Mouse (Mus musculus) heart, adult 2 months (tissue): Measurements from ENCODE around the gene Ccdc62.

Source experiments
- CTCF ChIP-seq: fragments of 200-600 bp; IDR thresholded peaks from 2 replicates; pipeline ENCODE4 v1.8.1; 2022; ENCODE audit warnings: antibody characterized with exemption, mild to moderate bottlenecking, moderate library complexity
- EP300 ChIP-seq: fragments of 200-500 bp; IDR thresholded peaks from 2 replicates; pipeline ENCODE4 v1.6.1; 2011; ENCODE audit warnings: low read depth, low read length, control low read depth; ENCODE audit not compliant: insufficient read depth
- POLR2A ChIP-seq: fragments of 200-500 bp; IDR thresholded peaks from 2 replicates; pipeline ENCODE4 v1.6.1; 2011; ENCODE audit warnings: mild to moderate bottlenecking, low read depth, low read length, control low read depth; ENCODE audit not compliant: insufficient read depth

DNA sequence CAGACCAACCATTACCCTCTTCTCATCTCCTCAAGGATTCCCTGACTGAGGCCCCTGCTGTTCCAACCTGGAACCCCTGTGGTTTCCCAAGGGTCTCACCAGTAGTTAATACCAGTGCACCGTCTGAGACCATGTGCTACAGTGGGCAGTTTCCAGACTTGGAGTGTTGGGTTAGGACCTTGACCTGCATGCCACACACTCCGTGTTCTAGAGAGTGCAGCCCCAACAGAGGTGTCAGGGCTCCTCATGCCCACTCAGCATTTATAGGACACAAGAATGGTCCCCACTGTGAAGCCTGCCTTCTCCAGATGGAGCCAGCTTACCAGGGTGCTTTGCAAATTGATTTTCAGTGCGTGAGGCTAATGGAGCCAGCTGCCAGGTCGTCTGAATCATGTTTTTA lies 72.9 kb downstream of the Ccdc62 start:
- no peak for TF ChIP-seq POLR2A
- no peak for TF ChIP-seq CTCF
- no peak for TF ChIP-seq EP300
